Mouse (Mus musculus): ENCODE measurements around the gene Hhipl1.

Hhipl1 gene

GRCm38 (mm10) chr12:108305812-108306794 is at the start of gene Hhipl1:
Hhipl1 (plus strand) TSS chr12:108306270.
- in situ Hi-C loops (cut with MboI, MseI): no loop called here

- in situ Hi-C loops (cut with MboI, MseI): no loop called here
Observed at GRCm38 (mm10) chr12:108256734-108257133, 49.3 kb upstream of the Hhipl1 start.

GRCm38 (mm10) chr12:108259322-108260049 is 46.6 kb upstream of the Hhipl1 start:
- in situ Hi-C loops (cut with MboI, MseI): no loop called here

- in situ Hi-C loops (cut with MboI, MseI): no loop called here
Observed at GRCm38 (mm10) chr12:108260950-108261349, 45.1 kb upstream of the Hhipl1 start.

- in situ Hi-C loops (cut with MboI, MseI): no loop called here
Observed at GRCm38 (mm10) chr12:108264918-108265317, 41.2 kb upstream of the Hhipl1 start.

GRCm38 (mm10) chr12:108265831-108266619 is 40.0 kb upstream of the Hhipl1 start:
- in situ Hi-C loops (cut with MboI, MseI): no loop called here

- in situ Hi-C loops (cut with MboI, MseI): no loop called here
Observed at GRCm38 (mm10) chr12:108267653-108268052, 38.4 kb upstream of the Hhipl1 start.

GRCm38 (mm10) chr12:108268970-108269369 is 37.1 kb upstream of the Hhipl1 start:
- in situ Hi-C loops (cut with MboI, MseI): no loop called here

GRCm38 (mm10) chr12:108269699-108270098 is 36.4 kb upstream of the Hhipl1 start:
- in situ Hi-C loops (cut with MboI, MseI): no loop called here

GRCm38 (mm10) chr12:108270240-108270919 is 35.7 kb upstream of the Hhipl1 start:
- in situ Hi-C loops (cut with MboI, MseI): no loop called here

GRCm38 (mm10) chr12:108271351-108272142 is 34.5 kb upstream of the Hhipl1 start:
- in situ Hi-C loops (cut with MboI, MseI): no loop called here

GRCm38 (mm10) chr12:108272143-108272635 is 33.9 kb upstream of the Hhipl1 start:
- in situ Hi-C loops (cut with MboI, MseI): no loop called here

- in situ Hi-C loops (cut with MboI, MseI): no loop called here
Observed at GRCm38 (mm10) chr12:108273466-108274312, 32.4 kb upstream of the Hhipl1 start.

GRCm38 (mm10) chr12:108274313-108274595 is 31.8 kb upstream of the Hhipl1 start:
- in situ Hi-C loops (cut with MboI, MseI): no loop called here

GRCm38 (mm10) chr12:108274661-108275507 is 31.2 kb upstream of the Hhipl1 start, which contains the start of gene Ccdc85c:
Ccdc85c (minus strand) TSS chr12:108275425.
- in situ Hi-C loops (cut with MboI, MseI): no loop called here

- in situ Hi-C loops (cut with MboI, MseI): no loop called here
Observed at GRCm38 (mm10) chr12:108275508-108275890, 30.6 kb upstream of the Hhipl1 start.

GRCm38 (mm10) chr12:108275920-108276822 is 29.9 kb upstream of the Hhipl1 start:
- in situ Hi-C loops (cut with MboI, MseI): no loop called here

Data from regulatory T cell (primary cell).